Mouse (Mus musculus) liver, embryonic 14.5 days (tissue): Measurements from ENCODE around the gene Siae. TPM values are rescaled to one million over a fixed set of nuclear protein-coding genes. Genes with fewer than 3 reads are reported as not detected.

Source experiments
- ATAC-seq: fragments of 200-750 bp; cut with Nextera tagmentation; 2 replicates; pipeline ENCODE4 v1.8.0; 2017; ENCODE audit warnings: moderate number of reproducible peaks, mild to moderate bottlenecking, moderate library complexity; ENCODE audit not compliant: insufficient read depth
- DNase-seq, 3 experiments: peaks; one replicate each; pipeline ENCODE4 v3.0.0-alpha.2; 2012 to 2013; ENCODE audit warnings: low read depth in 3 of 3, low spot score in 3 of 3
- H3K27ac ChIP-seq: fragments of 300-500 bp; sonication (generic); 2 replicates; pipeline ENCODE4 v1.5.1; 2014; ENCODE audit warnings: moderate library complexity, mild to moderate bottlenecking, control low read depth, inconsistent platforms
- H3K27me3 ChIP-seq: fragments of 300-500 bp; sonication (generic); 2 replicates; pipeline ENCODE4 v1.6.1; 2014; ENCODE audit warnings: mild to moderate bottlenecking, low read length, moderate library complexity; ENCODE audit not compliant: control insufficient read depth, insufficient read depth
- H3K36me3 ChIP-seq: fragments of 300-500 bp; sonication (generic); replicated peaks from 2 replicates; pipeline ENCODE4 v1.6.1; 2014; ENCODE audit warnings: low read depth; ENCODE audit not compliant: control insufficient read depth, insufficient read depth
- H3K4me1 ChIP-seq, 2 experiments: fragments of 200-500 bp in 1 of 2; fragments of 300-500 bp in 1 of 2; sonication (generic) in 1 of 2; replicated peaks; 2 replicates each; pipeline ENCODE4 v1.6.1; 2012 to 2014; ENCODE audit warnings: antibody characterized with exemption in 1 of 2, inconsistent platforms in 1 of 2, low read length in 1 of 2; ENCODE audit not compliant: control insufficient read depth in 2 of 2, insufficient read depth in 2 of 2
- H3K4me2 ChIP-seq: fragments of 300-500 bp; sonication (generic); 2 replicates; pipeline ENCODE4 v1.6.1; 2014; ENCODE audit warnings: low read depth, mild to moderate bottlenecking, control low read depth, moderate library complexity
- H3K4me3 ChIP-seq, 2 experiments: fragments of 200-500 bp in 1 of 2; fragments of 300-500 bp in 1 of 2; sonication (generic) in 1 of 2; 2 replicates each; pipeline ENCODE4 v1.5.1; 2012 to 2014; ENCODE audit warnings: low read depth in 2 of 2, low read length in 2 of 2, mild to moderate bottlenecking in 2 of 2, control low read depth in 1 of 2, inconsistent platforms in 1 of 2, moderate library complexity in 1 of 2; ENCODE audit not compliant: insufficient read depth in 1 of 2
- H3K9ac ChIP-seq: fragments of 300-500 bp; sonication (generic); replicated peaks from 2 replicates; pipeline ENCODE4 v1.6.1; 2014; ENCODE audit warnings: mild to moderate bottlenecking, control low read depth, moderate library complexity
- H3K9me3 ChIP-seq: fragments of 300-500 bp; sonication (generic); 2 replicates; pipeline ENCODE4 v1.6.1; 2016; ENCODE audit warnings: low read length, mixed read lengths; ENCODE audit not compliant: control insufficient read depth
- CTCF ChIP-seq: IDR thresholded peaks from 2 replicates; pipeline ENCODE4 v1.5.1; 2016; ENCODE audit warnings: antibody characterized with exemption, low read depth, control low read depth
- EP300 ChIP-seq: IDR thresholded peaks from 2 replicates; pipeline ENCODE4 v1.6.1; 2016; ENCODE audit warnings: antibody characterized with exemption, low read depth
- WGBS: fragments of 180-500 bp; shearing (Covaris S2); extraction: QIAGEN DNeasy Blood & Tissue Kit; methylation state at CpG from one replicate; pipeline ENCODE4 v1.1.7; 2014; ENCODE audit not compliant: insufficient replicate concordance; 5-methylcytosine and 5-hydroxymethylcytosine counted together
- polyA plus RNA-seq, 2 experiments: library from polyadenylated mRNA; depleted of rRNA in 1 of 2; stranded (reverse) in 1 of 2; unstranded in 1 of 2; fragments of >200 nt; fragmentation: Nextera tagmentation in 1 of 2; extraction: Ambion mirVana in 1 of 2; gene quantifications; 2 replicates each; pipeline versions ENCODE4 v1.2.1 to v1.2.3; 2012 to 2014

The Siae gene
- polyA plus RNA-seq, 2 experiments, result 2.2 to 5.7 TPM

- WGBS, result 15% methylated on average over 2 of the region's 2 CpGs
- Histone ChIP-seq H3K27ac (no peak overlapping the region), H3K4me3 (no peak overlapping the region), H3K4me1 (peaks cover 0 to 6% of the 10 kb centered on the region in 2 experiments; a peak in 2 of 4 replicates), H3K4me2 (no peak overlapping the region), H3K9me3 (no peaks in the 10 kb centered on the region), H3K9ac (no peak overlapping the region), H3K27me3 (no peaks in the 10 kb centered on the region), H3K36me3 (no peaks in the 10 kb centered on the region)
- ATAC-seq, result peak; percentile 35; the same call in 1 of the 2 replicates
- TF ChIP-seq EP300 (peak; percentile 44; the same call in 1 of the 2 replicates), CTCF (no peak)
- DNase-seq, result no peak
Observed at GRCm38 (mm10) chr9:37592025-37592424, 36.5 kb downstream of the Siae start.

- no peak for TF ChIP-seq EP300
- no peak for TF ChIP-seq CTCF
- Histone ChIP-seq H3K9ac (no peak overlapping the region), H3K4me2 (no peak overlapping the region), H3K4me1 (peaks cover 0 to 6% of the 10 kb centered on the region in 2 experiments; a peak in 2 of 4 replicates), H3K36me3 (no peaks in the 10 kb centered on the region), H3K9me3 (no peaks in the 10 kb centered on the region), H3K27me3 (no peaks in the 10 kb centered on the region), H3K27ac (no peak overlapping the region), H3K4me3 (no peak overlapping the region)
- 19% methylated on average over 6 of the region's 6 CpGs for WGBS
- DNase-seq (no peak), ATAC-seq (no peak)
Observed at GRCm38 (mm10) chr9:37592633-37593032, 37.1 kb downstream of the Siae start.

GRCm38 (mm10) chr9:37593690-37594089 is 38.2 kb downstream of the Siae start:
- Histone ChIP-seq H3K27me3 (no peaks in the 10 kb centered on the region), H3K9ac (no peak overlapping the region), H3K4me2 (no peak overlapping the region), H3K27ac (no peak overlapping the region), H3K4me1 (peaks cover 0 to 6% of the 10 kb centered on the region in 2 experiments; a peak in 2 of 4 replicates), H3K36me3 (no peaks in the 10 kb centered on the region), H3K4me3 (no peak overlapping the region), H3K9me3 (no peaks in the 10 kb centered on the region)
- no peak for TF ChIP-seq EP300
- TF ChIP-seq CTCF, result no peak
- DNase-seq (no peak), ATAC-seq (no peak)
- 81% methylated on average over 3 of the region's 3 CpGs for WGBS

DNA sequence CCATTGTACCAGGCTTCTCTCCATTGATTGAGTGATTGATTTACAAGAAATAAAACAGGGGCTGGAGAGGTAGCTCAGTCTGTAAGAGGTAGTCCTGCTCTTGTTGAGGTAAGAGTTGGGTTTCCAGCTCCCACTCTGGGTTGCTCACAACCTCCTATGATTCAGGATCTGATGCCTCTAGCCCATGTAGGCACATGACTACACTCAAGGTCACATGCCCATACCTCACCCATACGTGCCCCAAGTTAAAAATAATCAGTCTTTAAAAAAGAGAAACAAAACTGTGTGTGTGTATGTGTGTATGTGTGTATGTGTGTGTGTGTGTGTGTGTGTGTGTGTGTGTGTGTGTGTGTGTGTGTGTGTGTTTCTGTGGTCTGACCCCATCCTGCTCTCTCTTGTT is 40.1 kb downstream of the Siae start:
- Histone ChIP-seq H3K36me3 (no peaks in the 10 kb centered on the region), H3K4me3 (no peak overlapping the region), H3K4me2 (no peak overlapping the region), H3K4me1 (peaks cover 9 to 14% of the 10 kb centered on the region in 2 experiments), H3K9me3 (no peaks in the 10 kb centered on the region), H3K27ac (no peak overlapping the region), H3K27me3 (no peaks in the 10 kb centered on the region), H3K9ac (no peak overlapping the region)
- DNase-seq (no peak), ATAC-seq (no peak)
- TF ChIP-seq EP300 (no peak), CTCF (no peak)
- 41% methylated on average over 1 of the region's 1 CpGs for WGBS

DNA sequence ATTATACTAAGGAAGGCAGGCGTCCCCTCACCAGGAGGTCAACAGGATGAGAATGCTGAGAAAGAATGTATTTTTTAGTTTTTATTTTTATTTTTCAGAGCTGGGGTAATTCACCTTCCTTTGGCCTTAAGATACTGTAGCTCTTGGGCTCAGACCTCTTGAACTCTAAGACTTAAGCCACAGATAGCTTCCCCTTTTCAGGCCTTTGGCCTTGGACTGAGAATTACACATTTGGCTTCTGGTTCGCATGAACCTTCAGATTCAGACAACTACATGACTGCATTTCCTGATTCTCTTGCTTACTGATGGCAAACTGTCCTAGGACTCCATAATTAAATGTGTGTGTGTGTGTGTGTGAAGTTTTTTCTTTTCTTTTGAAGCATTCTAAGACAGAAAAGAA is 43.1 kb downstream of the Siae start:
- Histone ChIP-seq H3K36me3 (no peaks in the 10 kb centered on the region), H3K4me1 (peaks cover 14 to 15% of the 10 kb centered on the region in 2 experiments), H3K27ac (no peak overlapping the region), H3K4me2 (no peak overlapping the region), H3K9me3 (no peaks in the 10 kb centered on the region), H3K27me3 (no peaks in the 10 kb centered on the region), H3K4me3 (no peak overlapping the region), H3K9ac (no peak overlapping the region)
- no peak for ATAC-seq
- DNase-seq, result no peak
- WGBS, result 65% methylated on average over 2 of the region's 2 CpGs
- no peak for TF ChIP-seq CTCF
- no peak for TF ChIP-seq EP300
